Mouse (Mus musculus): Measurements from ENCODE around the gene Tgfb1.
A peak's percentile ranks its signal among the peaks of the same experiment; 100 is the strongest.

Tgfb1 gene

GRCm38 (mm10) chr7:25736920-25737319 lies 50.1 kb downstream of the Tgfb1 start:
- no peak for DNase-seq (ENCODE audit: low spot score)

DNA sequence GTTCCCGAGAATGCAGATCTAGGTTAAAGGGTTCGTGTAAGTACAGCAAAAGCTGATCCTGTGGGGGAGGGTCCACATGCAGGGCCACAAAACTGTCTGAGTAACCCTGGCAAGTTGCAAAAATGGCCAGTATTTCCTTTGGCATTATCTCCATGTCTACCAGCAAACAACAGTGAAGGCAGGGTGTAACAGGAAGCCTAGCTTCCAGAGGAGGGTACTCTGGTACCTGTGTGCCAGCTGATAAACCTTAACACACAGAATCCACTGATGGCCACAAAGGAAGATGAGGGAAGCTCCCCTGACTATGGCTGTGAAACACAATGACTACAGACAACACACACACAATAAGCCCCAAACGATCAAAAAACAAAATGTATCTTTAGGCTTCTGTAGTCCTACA lies 51.5 kb downstream of the Tgfb1 start:
- no peak for DNase-seq (ENCODE audit: low spot score)

- DNase-seq (ENCODE audit: low spot score) = no peak
Observed at GRCm38 (mm10) chr7:25746844-25747243, 60.0 kb downstream of the Tgfb1 start.

- no peak for DNase-seq (ENCODE audit: low spot score)
Observed at GRCm38 (mm10) chr7:25753076-25753475, 66.3 kb downstream of the Tgfb1 start.

DNA sequence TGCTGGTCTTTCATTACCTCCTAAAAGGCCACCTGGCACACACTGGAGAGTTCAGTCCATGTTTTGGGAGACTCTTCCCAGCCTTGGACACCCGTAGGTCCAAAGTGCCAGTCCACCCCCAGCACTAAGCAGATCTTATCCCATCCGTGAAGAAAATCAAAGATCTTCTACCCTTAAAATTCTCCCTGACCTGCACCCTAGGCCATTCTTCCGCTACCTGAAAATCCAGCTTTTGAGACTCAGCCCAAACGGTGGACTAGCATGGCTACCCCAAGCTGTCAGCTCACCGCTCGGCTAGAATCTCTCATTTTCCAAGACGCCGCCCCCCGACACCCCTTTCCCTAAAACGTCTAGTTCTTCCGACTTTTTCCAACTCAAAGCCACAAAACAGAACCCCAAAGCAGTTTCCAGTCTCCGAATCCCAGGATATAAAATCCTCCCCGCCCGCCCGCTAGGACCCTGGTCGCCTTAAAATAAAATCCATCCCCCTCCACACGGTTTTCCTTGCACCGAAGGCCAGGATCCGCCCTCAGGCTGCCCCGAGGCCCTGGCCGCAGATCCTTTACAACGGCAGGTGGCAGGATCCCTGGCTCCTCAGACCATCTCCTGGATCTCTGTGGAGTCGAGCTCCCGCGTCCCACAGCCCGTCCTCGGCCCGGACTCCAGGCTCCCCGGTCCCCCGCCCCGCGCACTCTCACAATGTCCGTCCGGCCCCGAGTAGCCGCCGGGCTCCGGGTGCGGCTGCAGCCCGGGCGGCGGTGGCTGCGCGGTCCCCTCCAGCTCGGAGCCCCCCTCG lies 67.0 kb downstream of the Tgfb1 start:
- DNase-seq (ENCODE audit: low spot score) = peak; percentile 17

GRCm38 (mm10) chr7:25754439-25754737 lies 67.6 kb downstream of the Tgfb1 start:
- DNase-seq (ENCODE audit: low spot score) = no peak

Measured in urinary bladder, postnatal 25 days (tissue).